Mouse (Mus musculus) liver, adult 2 months (tissue): ENCODE measurements around the gene Wnk2.

ENCODE experiments used
- CTCF ChIP-seq: fragments of 200-500 bp; IDR thresholded peaks from 2 replicates; pipeline ENCODE4 v1.5.1; 2011; ENCODE audit warnings: low read depth, low read length, control low read depth
- POLR2A ChIP-seq: fragments of 200-500 bp; IDR thresholded peaks from 2 replicates; pipeline ENCODE4 v1.6.1; 2011; ENCODE audit warnings: low read length, control low read depth; ENCODE audit not compliant: insufficient read depth; ENCODE audit errors: extremely low read depth

GRCm38 (mm10) chr13:49087420-49087819 is 60.4 kb downstream of the Wnk2 start:
- no peak for TF ChIP-seq POLR2A
- TF ChIP-seq CTCF, result no peak
